Mouse (Mus musculus) right cerebral cortex, postnatal 4 days (tissue): Measurements from ENCODE around the gene Per2.
"Not testable (repeated sequence)": the region's sequence is repeated elsewhere in the genome, so short reads cannot be mapped to it uniquely, and the experiment has no call there.

Source experiments
- DNase-seq: peaks from one replicate; pipeline ENCODE4 v3.0.0-alpha.2; 2022

Gene Per2

GRCm38 (mm10) chr1:91459059-91459809 is at the start of gene Per2:
Gene Per2 (minus strand): TSS chr1:91459324.
- DNase-seq, result peak; percentile 99

GRCm38 (mm10) chr1:91504615-91505014 is 45.5 kb upstream of the Per2 start:
- no peak for DNase-seq

GRCm38 (mm10) chr1:91498579-91498978 is 39.5 kb upstream of the Per2 start:
- DNase-seq, result no peak

GRCm38 (mm10) chr1:91495321-91495720 is 36.2 kb upstream of the Per2 start:
- DNase-seq, result no peak

- peak; percentile 95 for DNase-seq
Observed at GRCm38 (mm10) chr1:91494457-91495140, 35.5 kb upstream of the Per2 start, which contains the start of gene Traf3ip1. Gene Traf3ip1 (plus strand): TSS chr1:91494647.

- no peak for DNase-seq
Observed at GRCm38 (mm10) chr1:91493938-91494337, 34.8 kb upstream of the Per2 start.

GRCm38 (mm10) chr1:91492740-91493139 is 33.6 kb upstream of the Per2 start:
- DNase-seq, result no peak

GRCm38 (mm10) chr1:91490322-91490721 is 31.2 kb upstream of the Per2 start:
- DNase-seq, result no peak

- DNase-seq, result no peak
Observed at GRCm38 (mm10) chr1:91486165-91486564, 27.0 kb upstream of the Per2 start.

GRCm38 (mm10) chr1:91485422-91485821 is 26.3 kb upstream of the Per2 start:
- no peak for DNase-seq

- DNase-seq, result no peak
Observed at GRCm38 (mm10) chr1:91484011-91484346, 24.9 kb upstream of the Per2 start.

- DNase-seq, result peak; percentile 87
Observed at GRCm38 (mm10) chr1:91483304-91484010, 24.3 kb upstream of the Per2 start.

- DNase-seq, result no peak
Observed at GRCm38 (mm10) chr1:91482616-91483211, 23.6 kb upstream of the Per2 start.

- DNase-seq, result no peak
Observed at GRCm38 (mm10) chr1:91478958-91479357, 19.8 kb upstream of the Per2 start.

GRCm38 (mm10) chr1:91478145-91478544 is 19.0 kb upstream of the Per2 start:
- DNase-seq, result not testable (repeated sequence)

- DNase-seq, result no peak
Observed at GRCm38 (mm10) chr1:91469888-91470419, 10.8 kb upstream of the Per2 start.

GRCm38 (mm10) chr1:91466186-91466585 is 7.1 kb upstream of the Per2 start:
- no peak for DNase-seq

GRCm38 (mm10) chr1:91465244-91465643 is 6.1 kb upstream of the Per2 start:
- DNase-seq, result no peak

GRCm38 (mm10) chr1:91464436-91464835 is 5.3 kb upstream of the Per2 start:
- no peak for DNase-seq

GRCm38 (mm10) chr1:91463336-91463995 is 4.3 kb upstream of the Per2 start:
- DNase-seq, result no peak

- no peak for DNase-seq
Observed at GRCm38 (mm10) chr1:91460564-91460963, 1.4 kb upstream of the Per2 start.

- DNase-seq, result no peak
Observed at GRCm38 (mm10) chr1:91460069-91460468, 945 bp upstream of the Per2 start.
